Mouse (Mus musculus): Measurements from ENCODE around the gene Gria1. TPM values are rescaled to one million over a fixed set of nuclear protein-coding genes. Genes with fewer than 3 reads are reported as not detected.

Gria1 gene
- polyA plus RNA-seq, 1 experiment from 2014 or later: 0.63 TPM

GRCm38 (mm10) chr11:57184216-57184615 lies 173.0 kb downstream of the Gria1 start:
- Histone ChIP-seq H3K27me3 (ENCODE audit: control insufficient read depth, insufficient read depth, low read length) (no peaks in the 10 kb centered on the region), H3K4me2 (replicated peaks; ENCODE audit: low read depth) (no peak overlapping the region), H3K4me1 (replicated peaks; ENCODE audit: control insufficient read depth, insufficient read depth) (no peaks in the 10 kb centered on the region), H3K9me3 (ENCODE audit: control insufficient read depth, low read length) (no peaks in the 10 kb centered on the region), H3K36me3 (ENCODE audit: control insufficient read depth, insufficient read depth, low read length) (no peaks in the 10 kb centered on the region), H3K27ac (replicated peaks) (no peak overlapping the region), H3K9ac (ENCODE audit: low read length) (no peak overlapping the region), H3K4me3 (ENCODE audit: low read depth, low read length) (no peak overlapping the region)
- WGBS: 92% methylated on average over 4 of the region's 4 CpGs
- DNase-seq (ENCODE audit: low spot score) (no peak), ATAC-seq (ENCODE audit: low FRiP score, low TSS enrichment) (no peak)
- TF ChIP-seq CTCF (IDR thresholded peaks at IDR 0.05; ENCODE audit: low read depth) (no peak), EP300 (optimal IDR thresholded peaks at IDR 0.05) (no peak)

DNA sequence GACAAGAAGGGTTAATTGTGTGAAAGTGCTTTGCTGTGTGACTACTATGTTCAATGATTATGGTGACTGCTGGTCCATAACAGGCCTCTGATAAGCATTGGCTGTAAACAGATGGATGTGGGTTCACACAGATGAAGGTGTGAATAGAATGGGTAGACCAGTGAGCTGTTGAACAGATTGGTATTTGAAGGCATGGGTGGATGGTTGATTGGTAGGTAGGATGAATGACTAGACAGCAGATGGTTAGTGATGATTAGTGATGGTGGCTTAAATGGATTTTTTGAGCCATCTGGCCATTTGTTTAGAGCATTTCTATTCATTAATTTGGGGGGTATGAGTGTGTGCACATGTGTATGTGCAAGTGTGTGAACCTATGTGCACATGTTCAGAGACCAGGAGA lies 173.9 kb downstream of the Gria1 start:
- Histone ChIP-seq H3K27me3 (ENCODE audit: control insufficient read depth, insufficient read depth, low read length) (no peaks in the 10 kb centered on the region), H3K9ac (ENCODE audit: low read length) (no peak overlapping the region), H3K36me3 (ENCODE audit: control insufficient read depth, insufficient read depth, low read length) (no peaks in the 10 kb centered on the region), H3K27ac (replicated peaks) (no peak overlapping the region), H3K4me3 (ENCODE audit: low read depth, low read length) (no peak overlapping the region), H3K4me2 (replicated peaks; ENCODE audit: low read depth) (no peak overlapping the region), H3K9me3 (ENCODE audit: control insufficient read depth, low read length) (no peaks in the 10 kb centered on the region), H3K4me1 (replicated peaks; ENCODE audit: control insufficient read depth, insufficient read depth) (no peaks in the 10 kb centered on the region)
- DNase-seq (ENCODE audit: low spot score): no peak
- no peak for ATAC-seq (ENCODE audit: low FRiP score, low TSS enrichment)
- TF ChIP-seq CTCF (IDR thresholded peaks at IDR 0.05; ENCODE audit: low read depth) (no peak), EP300 (optimal IDR thresholded peaks at IDR 0.05) (no peak)

DNA sequence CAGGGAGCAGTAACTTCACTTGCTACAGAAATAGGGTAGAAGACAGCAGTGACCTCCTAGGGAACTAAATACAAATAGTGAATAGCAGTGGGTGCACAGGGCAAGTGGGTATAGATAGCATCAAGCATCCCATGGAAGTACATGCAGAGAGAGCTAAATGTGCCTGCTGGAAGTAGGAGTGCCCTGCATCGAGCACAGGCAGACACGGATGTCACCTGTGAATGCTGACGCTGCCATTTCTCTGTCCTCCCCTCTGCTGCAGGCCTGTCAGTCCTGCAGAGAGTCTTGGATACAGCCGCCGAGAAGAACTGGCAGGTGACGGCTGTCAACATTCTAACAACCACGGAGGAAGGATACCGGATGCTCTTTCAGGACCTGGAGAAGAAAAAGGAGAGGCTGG lies 178.2 kb downstream of the Gria1 start:
- no peak overlapping the region for H3K4me3 ChIP-seq (ENCODE audit: low read depth, low read length)
- no peak overlapping the region for H3K27ac ChIP-seq (replicated peaks)
- ATAC-seq (ENCODE audit: low FRiP score, low TSS enrichment) (no peak), DNase-seq (ENCODE audit: low spot score) (no peak)
- no peaks in the 10 kb centered on the region for H3K4me1 ChIP-seq (replicated peaks; ENCODE audit: control insufficient read depth, insufficient read depth)
- no peak overlapping the region for H3K4me2 ChIP-seq (replicated peaks; ENCODE audit: low read depth)
- H3K9me3 ChIP-seq (ENCODE audit: control insufficient read depth, low read length): no peaks in the 10 kb centered on the region
- H3K9ac ChIP-seq (ENCODE audit: low read length): no peak overlapping the region
- no peak for TF ChIP-seq EP300 (optimal IDR thresholded peaks at IDR 0.05)
- TF ChIP-seq CTCF (IDR thresholded peaks at IDR 0.05; ENCODE audit: low read depth): no peak
- H3K36me3 ChIP-seq (ENCODE audit: control insufficient read depth, insufficient read depth, low read length): no peaks in the 10 kb centered on the region
- 79% methylated on average over 8 of the region's 8 CpGs for WGBS
- H3K27me3 ChIP-seq (ENCODE audit: control insufficient read depth, insufficient read depth, low read length): no peaks in the 10 kb centered on the region

- Histone ChIP-seq H3K4me2 (replicated peaks; ENCODE audit: low read depth) (no peak overlapping the region), H3K4me3 (ENCODE audit: low read depth, low read length) (no peak overlapping the region), H3K27ac (replicated peaks) (no peak overlapping the region), H3K27me3 (ENCODE audit: control insufficient read depth, insufficient read depth, low read length) (no peaks in the 10 kb centered on the region), H3K9me3 (ENCODE audit: control insufficient read depth, low read length) (no peaks in the 10 kb centered on the region), H3K4me1 (replicated peaks; ENCODE audit: control insufficient read depth, insufficient read depth) (no peaks in the 10 kb centered on the region), H3K9ac (ENCODE audit: low read length) (no peak overlapping the region), H3K36me3 (ENCODE audit: control insufficient read depth, insufficient read depth, low read length) (no peaks in the 10 kb centered on the region)
- no peak for TF ChIP-seq EP300 (optimal IDR thresholded peaks at IDR 0.05)
- TF ChIP-seq CTCF (IDR thresholded peaks at IDR 0.05; ENCODE audit: low read depth): no peak
- no peak for ATAC-seq (ENCODE audit: low FRiP score, low TSS enrichment)
- DNase-seq (ENCODE audit: low spot score): no peak
- WGBS: 68% methylated on average over 5 of the region's 5 CpGs
Observed at GRCm38 (mm10) chr11:57194746-57195145, 183.6 kb downstream of the Gria1 start.

GRCm38 (mm10) chr11:57201245-57201976 lies 190.2 kb downstream of the Gria1 start:
- Histone ChIP-seq H3K4me2 (replicated peaks; ENCODE audit: low read depth) (no peak overlapping the region), H3K36me3 (ENCODE audit: control insufficient read depth, insufficient read depth, low read length) (no peaks in the 10 kb centered on the region), H3K4me1 (replicated peaks; ENCODE audit: control insufficient read depth, insufficient read depth) (no peaks in the 10 kb centered on the region), H3K4me3 (ENCODE audit: low read depth, low read length) (no peak overlapping the region), H3K27ac (replicated peaks) (no peak overlapping the region), H3K27me3 (ENCODE audit: control insufficient read depth, insufficient read depth, low read length) (no peaks in the 10 kb centered on the region), H3K9me3 (ENCODE audit: control insufficient read depth, low read length) (no peaks in the 10 kb centered on the region), H3K9ac (ENCODE audit: low read length) (no peak overlapping the region)
- no peak for DNase-seq (ENCODE audit: low spot score)
- TF ChIP-seq CTCF (IDR thresholded peaks at IDR 0.05; ENCODE audit: low read depth): no peak
- no peak for TF ChIP-seq EP300 (optimal IDR thresholded peaks at IDR 0.05)
- no peak for ATAC-seq (ENCODE audit: low FRiP score, low TSS enrichment)
- WGBS: 40% methylated on average over 10 of the region's 10 CpGs

- H3K27ac ChIP-seq (replicated peaks): no peak overlapping the region
- DNase-seq (ENCODE audit: low spot score) (no peak), ATAC-seq (ENCODE audit: low FRiP score, low TSS enrichment) (no peak)
- H3K4me3 ChIP-seq (ENCODE audit: low read depth, low read length): no peak overlapping the region
- WGBS: 49% methylated on average over 6 of the region's 6 CpGs
- TF ChIP-seq CTCF (IDR thresholded peaks at IDR 0.05; ENCODE audit: low read depth): peak; percentile 18; the same call in 1 of the 2 replicates
- no peak for TF ChIP-seq EP300 (optimal IDR thresholded peaks at IDR 0.05)
- H3K4me2 ChIP-seq (replicated peaks; ENCODE audit: low read depth): no peak overlapping the region
- H3K27me3 ChIP-seq (ENCODE audit: control insufficient read depth, insufficient read depth, low read length): no peaks in the 10 kb centered on the region
- no peaks in the 10 kb centered on the region for H3K4me1 ChIP-seq (replicated peaks; ENCODE audit: control insufficient read depth, insufficient read depth)
- H3K36me3 ChIP-seq (ENCODE audit: control insufficient read depth, insufficient read depth, low read length): no peaks in the 10 kb centered on the region
- H3K9me3 ChIP-seq (ENCODE audit: control insufficient read depth, low read length): no peaks in the 10 kb centered on the region
- H3K9ac ChIP-seq (ENCODE audit: low read length): no peak overlapping the region
Observed at GRCm38 (mm10) chr11:57204371-57204770, 193.2 kb downstream of the Gria1 start.

Measured in stomach, postnatal 0 days (tissue).